Mouse (Mus musculus) midbrain, embryonic 11.5 days (tissue): Measurements from ENCODE around the gene Abt1. TPM values are rescaled to one million over a fixed set of nuclear protein-coding genes. Genes with fewer than 3 reads are reported as not detected.

ENCODE experiments used
- ATAC-seq: fragments of 200-750 bp; cut with Nextera tagmentation; 2 replicates; pipeline ENCODE4 v1.8.0; 2017; ENCODE audit warnings: moderate TSS enrichment, moderate library complexity; ENCODE audit not compliant: low FRiP score
- DNase-seq: peaks from one replicate; pipeline ENCODE4 v3.0.0; 2015; ENCODE audit warnings: low spot score; ENCODE audit errors: missing footprints
- H3K27ac ChIP-seq: fragments of 300-500 bp; sonication (generic); 2 replicates; pipeline ENCODE4 v1.5.1; 2014; ENCODE audit warnings: low read depth, low read length
- H3K27me3 ChIP-seq: fragments of 300-500 bp; sonication (generic); 2 replicates; pipeline ENCODE4 v1.6.1; 2014; ENCODE audit warnings: mild to moderate bottlenecking, low read length, moderate library complexity, mixed read lengths; ENCODE audit not compliant: control insufficient read depth, insufficient read depth
- H3K36me3 ChIP-seq: fragments of 300-500 bp; sonication (generic); 2 replicates; pipeline ENCODE4 v1.6.1; 2014; ENCODE audit warnings: mild to moderate bottlenecking, low read length, moderate library complexity, mixed read lengths; ENCODE audit not compliant: control insufficient read depth, insufficient read depth
- H3K4me1 ChIP-seq: fragments of 300-500 bp; sonication (generic); 2 replicates; pipeline ENCODE4 v1.6.1; 2014; ENCODE audit warnings: low read length; ENCODE audit not compliant: control insufficient read depth, insufficient read depth
- H3K4me2 ChIP-seq: fragments of 300-500 bp; sonication (generic); 2 replicates; pipeline ENCODE4 v1.6.1; 2014; ENCODE audit warnings: mild to moderate bottlenecking, moderate library complexity
- H3K4me3 ChIP-seq: fragments of 300-500 bp; sonication (generic); 2 replicates; pipeline ENCODE4 v1.5.1; 2014; ENCODE audit warnings: low read depth, low read length
- H3K9ac ChIP-seq: fragments of 300-500 bp; sonication (generic); 2 replicates; pipeline ENCODE4 v1.6.1; 2014; ENCODE audit warnings: low read length
- H3K9me3 ChIP-seq: fragments of 300-500 bp; sonication (generic); 2 replicates; pipeline ENCODE4 v1.6.1; 2016; ENCODE audit warnings: low read length; ENCODE audit not compliant: control insufficient read depth
- WGBS: fragments of 180-500 bp; shearing (Covaris S2); extraction: QIAGEN DNeasy Blood & Tissue Kit; methylation state at CpG from one replicate; pipeline ENCODE4 v1.1.7; 2014; 5-methylcytosine and 5-hydroxymethylcytosine counted together
- polyA plus RNA-seq: library from polyadenylated mRNA; unstranded; fragments of >200 nt; fragmentation: Nextera tagmentation; extraction: Ambion mirVana; gene quantifications from 2 replicates; pipeline ENCODE4 v1.2.1, GENCODE M21; 2014

Gene Abt1
- polyA plus RNA-seq, 1 experiment from 2014 or later = 14.0 TPM

DNA sequence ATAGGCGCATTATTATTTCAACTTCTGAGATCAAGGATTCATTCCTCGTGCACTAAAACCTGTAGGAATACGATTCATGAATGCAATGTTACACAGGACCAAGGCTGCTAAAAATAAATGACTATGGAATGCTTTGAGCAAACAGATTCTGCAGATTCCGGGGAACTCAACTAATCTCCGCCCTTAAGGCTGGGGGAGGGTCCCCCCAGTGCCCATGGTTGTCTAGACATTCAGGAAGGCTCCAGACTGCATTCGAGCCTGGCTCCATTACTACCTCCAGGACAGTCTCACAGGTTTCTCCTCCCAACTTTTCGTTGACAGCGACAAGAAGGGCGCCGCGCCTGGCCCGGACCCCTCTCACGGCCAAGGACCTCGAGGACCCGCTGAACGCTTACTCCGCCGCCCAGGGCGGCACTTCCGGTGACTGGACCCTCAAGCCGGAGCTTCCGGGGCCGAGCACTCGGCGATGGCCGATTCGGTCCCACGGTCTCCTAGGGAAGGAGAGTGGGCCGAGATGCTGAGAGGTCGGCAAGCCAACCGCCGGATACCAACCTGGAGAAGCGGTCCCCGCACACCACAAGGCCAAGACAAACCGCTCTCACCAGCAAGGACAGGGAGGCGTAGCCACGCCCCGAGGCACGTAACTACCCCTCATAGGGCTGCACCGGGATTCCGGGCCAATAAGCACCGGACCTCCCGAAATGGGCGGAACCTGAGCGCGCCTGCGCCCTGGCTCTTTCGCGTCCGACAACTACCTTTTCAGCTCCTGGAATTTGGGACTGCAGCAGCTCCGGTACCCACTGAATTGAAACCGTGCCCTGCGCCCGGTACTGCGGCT is 54.9 kb downstream of the Abt1 start, which contains the start of gene Zfp322a:
Gene Zfp322a, minus strand, starts transcription at position 626 of the 838 bp plus-strand sequence.
- Histone ChIP-seq H3K27me3 (no peaks in the 10 kb centered on the region), H3K27ac (peak within 1 kb of the TSS; percentile 80), H3K36me3 (0 out of 2 replicates have a peak, but pooled peaks cover 2% of the 10 kb centered on the region), H3K4me3 (peak within 1 kb of the TSS; percentile 65), H3K9me3 (no peaks in the 10 kb centered on the region), H3K9ac (peak within 1 kb of the TSS; percentile 84), H3K4me2 (peak within 1 kb of the TSS; percentile 80), H3K4me1 (peaks cover 16% of the 10 kb centered on the region)
- DNase-seq (peak; percentile 99), ATAC-seq (peak; percentile 100)
- under 1% methylated on average over 55 of the region's 55 CpGs for WGBS

Other genes with a start within 250 kb of the Abt1 start
- gene Vmn1r220, start 235.9 kb downstream of the Abt1 start, polyA plus RNA-seq = not detected in 2 replicates
- gene Vmn1r221, start 209.7 kb downstream of the Abt1 start, polyA plus RNA-seq = not detected in 2 replicates
- not detected in 2 replicates for gene Vmn1r222, start 187.9 kb downstream of the Abt1 start, polyA plus RNA-seq
- gene Vmn1r223, start 176.7 kb downstream of the Abt1 start, polyA plus RNA-seq = not detected in 2 replicates
- gene Zfp322a, start 54.7 kb downstream of the Abt1 start, polyA plus RNA-seq = 69.4 and 77.9 TPM in 2 replicates
- gene Btn1a1, start 42.0 kb upstream of the Abt1 start, polyA plus RNA-seq = not detected in 2 replicates
- gene Btn2a2, start 65.0 kb upstream of the Abt1 start, polyA plus RNA-seq = 0.28 and 0.34 TPM in 2 replicates
- 3.3 and 3.6 TPM in 2 replicates for gene Hist1h4h, start 107.2 kb upstream of the Abt1 start, polyA plus RNA-seq
- 6.4 and 9.1 TPM in 2 replicates for gene Hist1h2af, start 110.0 kb upstream of the Abt1 start, polyA plus RNA-seq
- 4.0 and 4.8 TPM in 2 replicates for gene Hist1h3g, start 111.6 kb upstream of the Abt1 start, polyA plus RNA-seq
- gene Hist1h2bh, start 119.5 kb upstream of the Abt1 start, polyA plus RNA-seq = 0.44 and 0.87 TPM in 2 replicates
- gene Hist1h3f, start 120.2 kb upstream of the Abt1 start, polyA plus RNA-seq = 1.2 and 1.3 TPM in 2 replicates
- gene Hist1h4f, start 127.8 kb upstream of the Abt1 start, polyA plus RNA-seq = 0.53 and 0.77 TPM in 2 replicates
- 0.59 and 0.61 TPM in 2 replicates for gene Hist1h1d, start 129.4 kb upstream of the Abt1 start, polyA plus RNA-seq
- gene Hist1h3e, start 138.5 kb upstream of the Abt1 start, polyA plus RNA-seq = 7.2 and 7.4 TPM in 2 replicates
- gene Hist1h2ae, start 147.4 kb upstream of the Abt1 start, polyA plus RNA-seq = 69.8 and 76.3 TPM in 2 replicates
- gene Hist1h2bg, start 147.5 kb upstream of the Abt1 start, polyA plus RNA-seq = 3.9 and 6.2 TPM in 2 replicates
- 2.6 and 4.9 TPM in 2 replicates for gene Hist1h2bf, start 150.3 kb upstream of the Abt1 start, polyA plus RNA-seq
- 1.9 and 2.2 TPM in 2 replicates for gene Hist1h2ad, start 150.5 kb upstream of the Abt1 start, polyA plus RNA-seq
- gene Hist1h3d, start 151.9 kb upstream of the Abt1 start, polyA plus RNA-seq = 7.4 and 9.8 TPM in 2 replicates
- 99.4 and 124 TPM in 2 replicates for gene Hist1h4d, start 157.7 kb upstream of the Abt1 start, polyA plus RNA-seq
- 1.6 and 1.7 TPM in 2 replicates for gene Hist1h2be, start 197.3 kb upstream of the Abt1 start, polyA plus RNA-seq
- gene Hist1h1e, start 198.7 kb upstream of the Abt1 start, polyA plus RNA-seq = 24.8 and 28.9 TPM in 2 replicates